Mouse (Mus musculus): ENCODE data around the gene Psme3. TPM values are rescaled to one million over a fixed set of nuclear protein-coding genes. Genes with fewer than 3 reads are reported as not detected.

The Psme3 gene
- total RNA-seq (2021): 100 to 1,000 TPM; 121 TPM
- long read RNA-seq, experiment 1, transcript Psme3-201 (11 exons, 2,664 nt): major isoform, 55 of 70 reads
- long read RNA-seq, experiment 1, partial matches to known transcripts: 11 of 70 reads
- long read RNA-seq, experiment 1, other reads (novel, unspliced or antisense): 4 of 70 reads
- long read RNA-seq, experiment 2, transcript Psme3-201 (11 exons, 2,664 nt): major isoform, 56 of 69 reads
- long read RNA-seq, experiment 2, partial matches to known transcripts: 1 of 69 reads
- long read RNA-seq, experiment 2, other reads (novel, unspliced or antisense): 11 of 69 reads

DNA sequence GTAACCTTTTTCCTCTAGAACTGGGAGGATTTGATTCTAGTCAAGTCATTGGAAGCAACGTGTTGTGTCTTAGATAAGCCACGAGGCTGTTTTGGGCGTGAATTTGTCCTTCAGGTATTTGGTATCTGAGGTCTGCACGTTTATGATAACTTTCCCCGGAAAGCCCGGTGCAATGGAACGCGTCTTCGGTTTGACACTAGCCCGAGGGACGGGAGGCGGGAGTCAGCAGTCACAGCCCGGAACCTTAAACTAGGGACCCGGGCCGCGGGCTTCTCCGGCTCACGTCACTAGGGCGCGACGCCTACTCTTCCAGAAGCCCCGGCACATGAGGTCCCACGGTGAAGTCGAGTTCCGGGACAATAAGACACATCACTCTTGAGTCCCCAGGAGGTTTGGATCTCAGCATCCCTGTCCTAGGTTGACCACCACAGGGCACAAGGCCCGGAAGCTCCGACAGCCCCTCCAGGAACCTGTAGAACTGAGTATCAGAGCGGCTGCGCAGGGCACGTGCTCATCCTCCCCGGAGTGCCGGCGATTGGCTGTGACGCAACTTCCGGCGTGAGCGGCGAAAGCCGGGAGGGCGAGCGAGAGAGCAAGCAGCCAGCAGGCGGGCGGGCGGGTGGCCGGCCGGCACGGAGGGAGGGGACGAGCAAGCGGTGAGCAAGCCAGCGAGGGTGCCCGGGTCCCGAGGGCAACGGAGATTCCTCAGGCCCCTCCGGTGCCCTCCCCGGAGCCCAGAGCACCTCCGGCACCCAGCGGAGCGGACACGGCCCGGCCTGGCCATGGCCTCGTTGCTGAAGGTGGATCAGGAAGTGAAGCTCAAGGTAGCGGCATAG lies at the start of gene Psme3:
TSS of gene Psme3 (plus strand) at position 549 of the 836 bp plus-strand sequence.
- H3K4me3 ChIP-seq: peak within 1 kb of the TSS; percentile 92
- peak; percentile 21; the same call in 1 of the 2 replicates for TF ChIP-seq CTCF (conservative IDR thresholded peaks at IDR 0.05)
- peak within 1 kb of the TSS; percentile 92 for H3K27ac ChIP-seq
- DNase-seq (ENCODE audit: low spot score in 2 of 2): peak; percentile 92 to 93

DNA sequence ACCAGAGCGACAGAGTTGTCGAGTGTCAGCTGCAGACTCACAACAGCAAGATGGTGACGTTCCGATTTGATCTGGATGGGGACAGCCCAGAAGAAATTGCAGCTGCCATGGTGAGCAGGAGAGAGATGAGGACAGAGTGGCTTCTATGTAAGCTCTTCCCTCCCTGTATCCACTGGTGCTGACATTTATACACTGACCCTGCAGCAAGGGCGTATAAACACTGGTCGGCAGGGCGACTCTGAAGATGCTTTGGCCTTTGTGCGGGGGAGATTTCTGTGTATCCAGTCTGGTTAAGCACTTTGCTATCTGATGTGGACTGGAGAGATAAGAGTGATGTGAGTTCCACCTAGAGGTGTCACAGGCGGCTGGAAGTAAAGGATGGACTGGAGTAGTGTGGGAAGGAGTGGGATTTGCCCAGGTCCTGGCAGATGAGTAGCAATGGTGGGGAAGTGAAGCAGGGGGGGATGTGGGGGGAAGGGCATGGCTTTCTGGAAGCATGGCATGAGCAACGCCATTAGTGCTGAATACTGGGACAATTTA lies 46.4 kb upstream of the Psme3 start:
- no peak overlapping the region for H3K4me3 ChIP-seq
- TF ChIP-seq CTCF (conservative IDR thresholded peaks at IDR 0.05): no peak
- DNase-seq (ENCODE audit: low spot score in 2 of 2): no peak
- H3K27ac ChIP-seq: no peak overlapping the region

DNA sequence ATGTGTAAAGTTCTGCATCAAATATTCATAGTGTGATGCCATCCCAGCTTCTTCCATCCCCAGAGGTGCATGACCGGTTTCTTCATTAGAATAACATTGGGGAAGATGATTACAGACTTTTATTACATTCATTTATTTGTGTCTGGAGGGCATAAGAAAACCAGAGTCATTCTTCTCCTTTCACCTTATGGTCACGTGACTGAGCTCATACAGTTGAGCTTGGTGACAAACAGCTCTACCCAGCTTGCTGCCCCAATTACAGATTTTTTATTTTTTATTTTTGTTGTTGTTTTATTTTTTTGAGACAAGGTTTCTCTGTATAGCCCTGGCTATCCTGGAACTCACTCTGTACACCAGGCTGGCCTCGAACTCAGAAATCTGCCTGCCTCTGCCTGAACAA lies 43.6 kb upstream of the Psme3 start:
- Histone ChIP-seq H3K27ac (no peak overlapping the region), H3K4me3 (no peak overlapping the region)
- TF ChIP-seq CTCF (conservative IDR thresholded peaks at IDR 0.05): no peak
- DNase-seq (ENCODE audit: low spot score in 2 of 2): no peak

DNA sequence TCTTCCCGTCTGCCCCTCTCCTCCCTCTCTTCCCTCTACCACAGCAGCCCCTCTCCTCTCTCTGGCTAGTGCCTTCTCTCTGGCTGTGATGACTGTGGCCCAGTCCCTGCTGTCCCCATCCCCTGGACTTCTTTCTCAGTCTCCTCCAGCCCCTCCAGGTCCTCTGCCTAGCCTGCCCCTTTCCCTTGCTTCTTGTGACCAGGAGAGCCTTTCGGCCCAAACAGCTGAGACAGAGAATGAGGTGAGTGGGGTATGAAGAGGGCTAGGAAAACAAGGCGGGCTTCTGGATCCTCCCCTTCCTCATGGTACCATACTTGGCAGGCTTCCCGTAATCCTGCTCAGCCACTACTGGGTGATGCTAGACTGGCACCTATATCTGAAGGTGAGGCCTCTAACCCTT lies 40.7 kb upstream of the Psme3 start:
- H3K27ac ChIP-seq: no peak overlapping the region
- DNase-seq (ENCODE audit: low spot score in 2 of 2): no peak
- no peak for TF ChIP-seq CTCF (conservative IDR thresholded peaks at IDR 0.05)
- H3K4me3 ChIP-seq: no peak overlapping the region

DNA sequence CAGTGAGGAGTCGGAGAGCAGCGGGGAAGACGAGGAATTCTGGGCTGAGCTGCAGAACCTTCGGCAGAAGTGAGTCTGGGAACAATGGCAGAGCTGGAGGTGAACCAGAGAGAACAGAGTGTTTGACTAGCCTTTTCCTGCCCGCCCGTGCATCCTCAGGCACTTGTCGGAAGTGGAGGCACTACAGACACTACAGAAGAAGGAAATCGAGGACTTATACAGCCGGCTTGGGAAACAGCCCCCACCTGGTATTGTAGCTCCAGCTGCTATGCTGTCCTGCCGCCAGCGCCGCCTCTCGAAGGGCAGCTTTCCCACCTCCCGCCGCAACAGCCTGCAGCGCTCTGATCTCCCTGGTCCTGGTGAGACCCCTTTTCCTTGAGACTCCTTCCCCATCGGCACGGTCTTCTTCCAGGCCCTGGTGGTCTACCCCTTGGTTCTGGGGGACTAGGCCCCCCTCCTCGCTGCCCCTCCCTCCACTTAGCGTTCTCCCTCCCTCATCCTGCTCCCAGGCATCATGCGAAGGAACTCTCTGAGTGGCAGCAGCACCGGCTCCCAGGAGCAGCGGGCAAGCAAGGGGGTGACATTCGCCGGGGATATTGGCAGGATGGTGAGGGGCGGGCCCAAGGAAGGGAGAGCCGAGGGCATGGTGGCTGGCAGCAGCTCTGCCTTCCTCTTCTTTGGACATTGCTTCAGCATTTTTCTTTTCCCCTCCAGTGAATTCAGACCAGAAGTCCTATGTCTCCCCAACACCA lies 39.5 kb upstream of the Psme3 start:
- peak overlapping the region; percentile 7; the same call in 1 of the 2 replicates for H3K27ac ChIP-seq
- no peak overlapping the region for H3K4me3 ChIP-seq
- no peak for TF ChIP-seq CTCF (conservative IDR thresholded peaks at IDR 0.05)
- DNase-seq (ENCODE audit: low spot score in 2 of 2): no peak

DNA sequence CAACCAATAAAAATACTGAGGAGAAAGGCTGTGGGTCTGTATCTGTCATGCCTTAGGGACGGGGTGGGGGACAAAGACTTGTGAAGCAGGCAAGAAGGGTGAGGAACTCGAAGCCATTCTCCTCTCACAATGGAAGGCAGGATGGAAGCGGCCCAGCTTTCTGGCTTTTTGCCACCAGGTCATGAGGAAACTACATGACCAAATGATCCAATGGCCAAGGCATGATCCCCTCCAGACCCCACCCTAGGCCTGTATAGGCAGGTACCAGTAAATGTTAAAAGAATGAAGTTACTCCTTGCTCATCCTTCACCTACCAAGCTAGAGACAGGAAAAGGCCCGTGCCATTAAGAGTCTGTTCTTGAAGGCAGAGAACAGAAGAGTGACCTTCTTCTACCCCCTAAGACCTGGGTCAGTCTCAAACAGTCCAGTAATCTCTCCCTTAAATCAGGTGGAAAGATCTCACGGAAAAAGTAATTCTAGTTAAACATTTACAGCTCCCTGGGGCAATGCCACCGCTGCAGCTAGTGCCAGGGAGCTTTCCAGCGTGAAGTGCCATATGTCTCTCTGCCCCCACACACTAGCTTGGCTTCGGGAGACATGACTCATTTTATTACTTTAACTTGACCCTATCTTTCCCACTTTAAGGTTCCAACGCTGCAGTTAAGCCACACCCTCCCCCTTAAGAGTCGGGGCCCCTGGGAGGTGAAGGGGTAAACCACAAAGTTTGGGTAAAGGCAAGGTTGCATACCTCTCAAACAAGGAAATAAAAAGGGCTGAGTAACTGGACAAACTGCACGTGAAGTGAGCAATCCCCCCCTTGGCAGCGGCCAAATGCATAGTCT lies 38.4 kb upstream of the Psme3 start:
- DNase-seq (ENCODE audit: low spot score in 2 of 2): peak in 1 of 2 experiments; percentile 34
- H3K27ac ChIP-seq: peak overlapping the region; percentile 96
- H3K4me3 ChIP-seq: peak overlapping the region; percentile 86
- no peak for TF ChIP-seq CTCF (conservative IDR thresholded peaks at IDR 0.05)

DNA sequence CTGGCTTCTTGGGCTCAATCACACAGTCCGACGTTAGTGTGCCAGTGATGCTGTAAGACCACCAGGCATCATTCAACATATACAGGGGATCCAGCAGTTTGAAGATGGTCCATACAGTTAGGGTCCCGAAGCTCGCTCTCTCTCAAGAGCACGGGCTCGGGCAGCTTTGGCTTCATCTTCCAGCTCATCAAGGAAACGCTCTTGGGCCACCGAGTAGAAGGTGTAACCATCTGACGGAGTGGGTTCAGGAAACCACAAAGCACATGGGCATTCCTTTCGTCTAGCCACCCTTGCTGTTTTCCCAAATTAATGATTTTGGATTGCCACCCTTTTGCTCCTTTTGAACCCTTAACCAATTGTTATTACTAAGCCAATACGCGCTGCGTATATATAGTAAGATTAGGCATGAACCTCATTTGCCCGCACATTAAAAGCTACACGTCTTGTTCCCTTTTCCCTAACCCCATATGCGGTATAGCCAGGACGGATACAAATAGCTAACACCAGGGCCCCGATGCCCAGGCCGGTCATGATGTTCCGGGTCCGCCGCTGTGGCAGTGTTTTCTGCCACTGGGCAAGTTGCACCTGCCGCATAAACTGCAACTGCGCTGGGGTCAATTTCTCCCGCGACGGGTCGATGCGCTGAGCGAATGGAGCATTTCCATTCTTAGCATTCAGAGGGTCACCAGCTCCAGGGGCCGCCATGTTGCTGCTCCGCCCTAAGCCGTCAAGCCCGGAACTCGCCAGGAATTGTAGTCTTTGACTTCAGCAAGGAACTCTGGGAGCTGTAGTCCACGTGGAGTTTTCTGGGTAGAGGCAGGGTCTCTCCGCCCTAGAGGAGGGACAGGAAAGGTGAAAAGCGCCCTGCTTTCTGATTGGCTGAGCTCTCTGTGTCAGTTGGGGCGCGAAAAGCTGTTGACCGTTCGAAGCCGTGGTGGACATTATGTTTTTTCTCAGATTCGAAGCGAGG lies 37.5 kb upstream of the Psme3 start, which contains the start of the genes Cntd1 and Coa3:
TSS of gene Cntd1 (plus strand) at position 790 of the 970 bp plus-strand sequence.
TSS of gene Coa3 (minus strand) at position 892 of the 970 bp plus-strand sequence.
- Histone ChIP-seq H3K4me3 (peak within 1 kb of the TSS; percentile 86), H3K27ac (peak within 1 kb of the TSS; percentile 96)
- DNase-seq (ENCODE audit: low spot score in 2 of 2): peak; percentile 85 to 91
- TF ChIP-seq CTCF (conservative IDR thresholded peaks at IDR 0.05): peak; percentile 46; the same call in 1 of the 2 replicates

DNA sequence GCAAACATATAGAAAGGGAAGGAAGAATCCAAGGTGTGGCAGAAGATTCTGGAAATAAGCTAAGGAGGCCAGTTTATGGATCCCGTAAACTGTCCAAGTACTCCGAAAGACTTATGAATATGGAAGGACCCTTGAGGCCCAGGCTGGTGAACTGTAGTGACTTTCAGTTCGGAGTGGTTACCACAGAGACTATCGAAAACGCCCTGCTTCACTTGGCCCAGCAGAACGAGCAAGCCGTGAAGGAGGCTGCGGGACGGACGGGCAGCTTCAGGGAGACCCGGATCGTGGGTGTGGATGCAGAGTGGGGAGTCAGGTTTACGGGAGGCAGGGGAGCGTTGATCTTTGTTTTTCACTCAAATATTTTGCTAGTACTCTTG lies 36.8 kb upstream of the Psme3 start:
- Histone ChIP-seq H3K27ac (peak overlapping the region; percentile 96; the same call in 1 of the 2 replicates), H3K4me3 (peak overlapping the region; percentile 86)
- no peak for DNase-seq (ENCODE audit: low spot score in 2 of 2)
- TF ChIP-seq CTCF (conservative IDR thresholded peaks at IDR 0.05): no peak

DNA sequence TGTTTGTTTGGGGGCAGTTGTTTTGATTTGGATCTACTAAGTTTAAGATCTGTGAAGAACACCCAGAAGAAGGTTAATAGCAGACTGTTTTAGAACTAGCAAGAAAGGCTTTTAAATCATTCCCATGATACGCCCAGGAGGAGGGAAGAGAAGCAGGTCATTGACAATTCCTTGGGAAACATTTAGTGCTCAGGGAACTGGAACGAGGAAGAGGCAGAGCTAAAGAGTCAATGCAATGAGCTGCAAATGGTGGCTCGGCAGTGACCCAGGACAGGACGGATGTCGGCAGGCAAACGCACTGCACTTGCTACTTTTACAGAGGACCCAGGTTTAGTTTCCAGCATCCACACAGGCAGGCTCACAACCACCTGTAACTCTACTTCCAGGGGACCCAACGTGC lies 35.2 kb upstream of the Psme3 start:
- no peak for DNase-seq (ENCODE audit: low spot score in 2 of 2)
- H3K27ac ChIP-seq: no peak overlapping the region
- H3K4me3 ChIP-seq: no peak overlapping the region
- TF ChIP-seq CTCF (conservative IDR thresholded peaks at IDR 0.05): no peak

DNA sequence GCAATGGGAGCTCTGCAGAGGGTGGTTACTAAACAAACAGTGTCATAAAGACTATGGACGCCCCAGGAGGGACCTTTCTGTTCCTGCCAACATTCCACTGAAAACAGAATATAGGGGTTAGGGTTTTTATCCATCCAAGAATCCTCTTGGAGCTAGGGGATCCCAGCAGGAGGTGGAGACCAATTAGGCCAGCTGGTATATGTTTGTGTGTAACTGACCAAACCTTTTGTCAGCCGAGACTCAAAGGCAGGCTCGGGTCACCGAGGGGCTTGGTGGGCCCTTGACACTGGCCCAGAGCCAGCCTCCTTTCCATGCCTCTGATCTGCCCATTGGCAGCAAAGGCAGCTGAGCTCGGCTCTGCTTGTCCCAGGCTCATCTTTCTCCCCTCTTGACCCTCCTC lies 33.1 kb upstream of the Psme3 start:
- no peak overlapping the region for H3K4me3 ChIP-seq
- no peak overlapping the region for H3K27ac ChIP-seq
- no peak for TF ChIP-seq CTCF (conservative IDR thresholded peaks at IDR 0.05)
- DNase-seq (ENCODE audit: low spot score in 2 of 2): no peak

DNA sequence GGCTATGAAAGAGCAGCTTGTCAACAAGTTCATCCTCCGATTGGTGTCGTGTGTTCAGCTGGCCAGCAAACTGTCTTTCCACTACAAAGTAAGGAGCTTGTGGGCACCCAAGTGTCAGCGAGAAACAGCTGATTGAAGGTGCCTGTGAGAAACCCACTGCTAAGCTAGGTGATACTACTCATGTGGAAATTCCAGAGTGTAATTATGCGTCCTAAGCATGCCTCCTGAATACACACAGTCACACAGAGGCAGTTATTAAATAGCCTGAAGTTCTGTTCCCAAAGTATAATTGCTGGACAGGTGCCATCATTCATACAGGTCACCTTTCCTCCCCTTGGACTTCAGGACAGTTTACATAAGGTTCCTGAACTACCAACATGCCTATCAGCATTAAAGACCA lies 32.2 kb upstream of the Psme3 start:
- H3K4me3 ChIP-seq: no peak overlapping the region
- no peak overlapping the region for H3K27ac ChIP-seq
- no peak for TF ChIP-seq CTCF (conservative IDR thresholded peaks at IDR 0.05)
- no peak for DNase-seq (ENCODE audit: low spot score in 2 of 2)

Data from layer of hippocampus, adult 2 months (tissue).